Mouse (Mus musculus): ENCODE data around the gene Abhd16a.

DNA sequence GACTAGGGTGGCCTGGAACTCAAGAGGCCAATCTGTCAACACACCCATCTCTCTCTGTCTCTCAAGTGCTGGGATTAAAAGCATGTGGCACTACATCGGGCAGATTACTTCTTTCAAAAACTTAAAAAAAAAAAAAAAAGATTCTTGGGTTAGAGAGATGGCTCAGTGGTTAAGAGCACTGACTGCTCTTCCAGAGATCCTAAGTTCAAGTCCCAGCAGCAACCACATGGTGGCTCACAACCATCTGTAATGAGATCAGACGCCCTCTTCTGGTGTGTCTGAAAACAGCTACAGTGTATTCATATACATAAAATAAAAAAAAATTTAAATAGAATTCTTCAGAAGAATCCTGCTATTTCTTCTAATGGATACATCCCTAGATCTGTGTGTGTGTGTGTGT, 912 bp upstream of the Abhd16a start:
- TF ChIP-seq POLR2A (IDR thresholded peaks at IDR 0.05; ENCODE audit: extremely low read depth, insufficient read depth, low read length): no peak
- TF ChIP-seq CTCF (IDR thresholded peaks at IDR 0.05; ENCODE audit: extremely low read depth, insufficient read depth, low read length): no peak
